Mouse (Mus musculus) adrenal gland, postnatal 4 days (tissue): Measurements from ENCODE around the gene Cd79a. TPM values are rescaled to one million over a fixed set of nuclear protein-coding genes. Genes with fewer than 3 reads are reported as not detected.

Source experiments
- DNase-seq, 2 experiments: peaks; one replicate each; pipeline ENCODE4 v3.0.0; 2021 to 2022; ENCODE audit warnings: low spot score in 2 of 2, mixed read lengths in 2 of 2
- long read RNA-seq, 2 experiments: library from polyadenylated mRNA; stranded (forward); transcript quantifications; one replicate each; pipeline ENCODE4 v2.0.0; 2021
- total RNA-seq, 2 experiments: library from RNA; stranded (reverse); gene quantifications; 2 replicates each; pipeline ENCODE4 v1.2.3; 2021

Gene Cd79a
- 1 to 10 TPM; 1.1 to 3.2 TPM for total RNA-seq
- long read RNA-seq, experiment 1, transcript Cd79a-201 (5 exons, 1,457 nt) = major isoform, 6 of 8 reads
- long read RNA-seq, experiment 1, partial matches to known transcripts = 2 of 8 reads
- long read RNA-seq, experiment 1, other reads (novel, unspliced or antisense) = 0 of 8 reads
- long read RNA-seq, experiment 2, partial matches to known transcripts = 1 of 6 reads
- long read RNA-seq, experiment 2, other reads (novel, unspliced or antisense) = 1 of 6 reads

DNA sequence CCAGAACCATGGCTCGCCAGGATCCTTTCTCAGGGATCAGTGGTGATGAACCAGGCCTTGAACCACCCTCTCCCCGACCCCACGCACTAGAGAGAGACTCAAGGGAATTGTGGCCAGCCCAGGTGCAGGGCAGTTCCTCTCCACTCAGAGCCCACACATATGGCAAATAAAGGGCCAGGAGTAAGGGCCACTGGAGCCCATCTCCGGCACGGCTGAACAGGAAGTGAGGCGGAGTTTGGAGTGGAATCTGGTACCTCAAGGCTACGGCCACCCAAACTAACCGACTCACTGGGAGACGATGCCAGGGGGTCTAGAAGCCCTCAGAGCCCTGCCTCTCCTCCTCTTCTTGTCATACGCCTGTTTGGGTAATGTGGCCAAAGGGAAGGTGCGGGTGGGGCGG lies at the start of gene Cd79a:
Cd79a (plus strand) TSS at position 158 of the 400 bp plus-strand sequence.
- no peak for DNase-seq

DNA sequence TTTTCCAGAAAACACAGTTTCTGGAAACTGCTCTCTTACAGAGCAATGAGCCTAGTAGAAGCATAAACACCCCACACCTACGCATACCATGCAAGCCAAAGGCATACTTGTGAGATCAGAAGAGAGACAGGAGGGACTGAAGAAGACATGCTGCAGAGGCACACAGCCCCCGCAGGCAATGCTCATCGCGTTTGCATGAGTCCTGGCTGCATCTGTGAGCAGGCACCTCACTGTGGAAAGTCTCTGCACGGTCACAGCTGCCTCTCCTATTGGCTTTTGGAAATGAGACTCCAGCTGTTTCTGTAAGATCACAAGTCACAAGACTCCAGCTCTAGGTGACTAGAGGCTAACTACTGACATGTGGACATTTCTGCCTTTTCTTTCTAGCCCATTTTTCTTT lies 47.0 kb upstream of the Cd79a start:
- DNase-seq = no peak

DNA sequence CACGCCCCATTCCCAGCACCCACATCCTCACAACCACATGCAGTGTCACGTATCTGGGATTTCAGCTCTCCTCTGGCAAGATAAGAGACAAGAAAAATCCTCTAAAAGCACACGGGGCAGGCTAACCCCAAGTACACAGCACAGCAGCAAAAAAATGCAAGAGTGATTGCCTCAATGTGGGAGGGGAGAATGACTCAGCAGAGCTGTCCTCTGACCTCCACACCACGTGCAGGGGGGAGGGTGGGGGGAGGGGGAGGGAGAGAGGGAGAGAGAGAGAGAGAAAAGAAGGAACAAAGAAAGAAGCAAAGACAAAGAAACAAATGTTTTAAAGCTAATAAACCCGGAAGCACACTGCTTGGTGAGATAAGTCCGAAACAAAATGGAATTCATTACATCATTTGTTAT lies 46.3 kb upstream of the Cd79a start:
- DNase-seq = no peak

DNA sequence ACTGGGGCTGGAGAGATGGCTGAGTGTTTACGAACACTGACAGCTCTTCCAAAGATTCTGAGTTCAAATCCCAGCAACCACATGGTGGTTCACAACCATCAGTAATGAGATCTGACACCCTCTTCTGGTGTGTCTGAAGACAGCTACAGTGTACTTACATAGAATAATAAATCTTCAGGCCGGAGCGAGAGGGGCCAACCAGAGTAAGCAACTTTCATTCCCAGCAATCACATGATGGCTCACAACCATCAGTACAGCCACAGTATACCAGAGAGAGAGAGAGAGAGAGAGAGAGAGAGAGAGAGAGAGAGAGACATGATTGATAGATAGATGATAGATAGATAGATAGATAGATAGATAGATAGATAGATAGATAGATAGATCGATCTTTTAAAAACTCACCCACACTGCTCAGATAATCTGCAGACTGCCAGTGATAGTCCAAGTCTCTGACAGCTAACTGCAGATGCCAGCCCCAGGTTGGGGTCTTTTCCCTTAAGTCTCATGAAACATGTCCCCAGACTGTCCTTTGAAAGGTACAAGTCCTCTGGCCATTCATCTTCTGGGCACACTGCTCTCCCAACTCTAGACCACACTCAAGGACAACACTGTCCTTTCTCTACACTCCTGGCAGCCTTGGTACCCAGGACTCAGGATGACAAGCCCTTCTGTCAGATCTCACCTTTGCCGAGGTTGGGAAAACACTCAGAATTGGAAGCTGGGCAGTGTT lies 45.4 kb upstream of the Cd79a start:
- no peak for DNase-seq

DNA sequence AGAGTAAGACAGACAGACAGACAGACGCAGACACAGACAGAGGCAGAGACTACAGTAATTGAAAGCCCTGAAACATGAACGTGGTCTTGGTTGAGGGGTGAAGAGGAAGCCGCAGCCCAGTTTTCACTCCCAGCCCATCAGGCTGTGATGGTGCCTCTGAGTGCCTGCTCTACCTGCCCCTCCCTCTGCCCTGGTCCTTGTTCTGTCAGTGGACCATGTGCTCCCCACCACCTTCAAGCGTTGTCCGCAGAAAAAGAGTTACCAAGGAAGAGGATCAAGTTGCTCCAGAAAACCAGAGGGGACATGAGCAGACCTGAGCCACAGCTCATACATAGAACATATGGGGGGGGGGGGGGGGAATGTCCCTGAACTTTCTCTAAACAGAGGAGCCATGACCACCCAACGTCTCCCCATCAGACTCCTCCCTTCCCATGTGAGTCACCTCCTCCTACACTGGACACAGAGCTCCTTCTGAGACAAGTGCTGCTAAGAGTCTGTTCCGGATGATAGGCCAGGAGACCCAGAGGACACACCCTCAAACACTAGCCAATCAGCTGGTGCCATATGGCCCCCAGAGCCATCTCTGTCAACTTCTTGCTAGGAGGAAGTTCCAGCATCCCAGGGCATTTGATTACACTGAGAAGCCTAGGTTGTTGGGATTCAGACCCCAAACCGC lies 44.5 kb upstream of the Cd79a start:
- no peak for DNase-seq

DNA sequence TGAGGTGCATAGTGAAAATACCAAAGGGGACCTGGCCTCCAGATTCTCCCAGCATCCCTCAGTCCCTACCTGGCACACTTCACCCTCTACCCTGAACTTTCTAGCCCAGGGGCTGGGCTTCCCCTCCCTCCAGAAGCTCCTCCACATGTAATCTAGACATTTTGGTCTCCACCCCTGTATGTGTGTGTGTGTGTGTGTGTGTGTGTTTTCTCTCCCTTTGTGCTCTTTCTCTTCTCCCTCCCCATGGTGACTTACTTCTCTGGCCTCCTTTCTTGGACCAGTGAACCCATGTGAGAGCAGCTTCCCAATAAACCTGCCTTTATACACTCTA lies 44.0 kb upstream of the Cd79a start:
- DNase-seq = no peak

DNA sequence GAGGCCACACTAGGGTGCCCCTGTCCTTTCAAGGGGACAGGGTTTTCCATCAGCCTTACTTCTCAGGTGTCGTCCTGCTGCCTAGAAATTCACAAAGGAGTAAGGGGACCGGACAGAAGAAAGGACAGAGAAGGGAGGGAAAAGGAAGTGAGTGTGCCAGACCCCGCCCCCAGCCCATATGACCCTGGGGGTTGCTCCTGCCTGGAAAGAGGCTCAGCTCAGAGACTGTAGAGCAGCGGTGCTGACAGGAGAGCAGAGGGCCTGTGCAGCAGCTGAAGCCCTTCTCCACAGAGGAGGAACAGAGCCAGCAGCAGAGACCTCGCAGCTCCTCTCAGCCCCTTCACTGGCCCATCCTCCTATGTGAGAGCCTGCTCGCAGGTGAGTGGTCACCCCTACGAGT lies 43.5 kb upstream of the Cd79a start:
- no peak for DNase-seq

DNA sequence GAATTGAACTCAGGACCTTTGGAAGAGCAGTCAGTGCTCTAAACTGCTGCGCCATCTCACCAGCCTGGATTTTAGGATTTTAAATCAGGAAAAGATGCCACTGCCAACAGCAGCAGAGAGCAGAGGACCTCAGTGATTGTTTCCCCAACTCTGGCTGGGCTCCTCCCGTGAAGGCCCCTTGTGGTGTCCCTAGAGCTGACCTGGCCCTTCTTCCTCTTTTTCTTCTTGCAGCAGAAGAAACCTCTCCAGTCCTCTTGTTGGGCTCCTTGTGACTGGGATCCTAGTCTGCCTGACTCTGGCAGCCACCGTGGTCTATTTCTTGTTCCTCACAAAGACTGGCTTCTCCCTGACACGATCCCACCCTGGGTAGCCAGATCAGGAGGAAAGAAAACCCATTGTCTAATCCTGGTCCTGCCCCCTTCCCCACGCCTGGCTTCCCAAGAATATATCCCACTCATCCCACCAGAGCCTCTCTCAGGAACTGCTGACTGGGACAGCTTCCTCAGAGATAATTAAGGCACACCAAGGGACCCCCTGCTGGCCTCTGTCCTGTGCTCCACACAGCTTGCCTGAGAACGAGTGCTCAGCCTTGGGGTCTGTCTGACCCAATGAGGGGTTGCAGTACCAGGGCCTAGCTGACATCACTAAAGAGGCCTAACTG lies 40.6 kb upstream of the Cd79a start:
- no peak for DNase-seq

DNA sequence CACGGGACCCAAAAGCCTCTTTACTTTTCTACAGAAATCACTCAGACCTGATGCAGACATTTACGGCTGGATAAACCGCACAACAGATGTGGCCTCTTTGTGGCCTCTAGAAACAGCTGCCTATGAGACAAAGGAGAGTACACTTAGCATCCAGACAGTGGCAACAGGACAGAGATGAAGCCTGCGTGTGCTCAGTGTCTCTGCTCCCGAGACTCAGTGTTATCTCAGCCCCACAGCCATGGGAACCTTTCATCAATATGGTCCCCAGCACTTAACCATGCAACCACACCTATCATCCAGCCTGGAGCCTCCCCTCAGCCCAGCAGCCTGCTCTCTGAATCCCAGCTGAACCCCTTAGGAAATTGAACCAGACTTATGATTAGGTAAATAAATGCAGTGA lies 37.9 kb upstream of the Cd79a start:
- no peak for DNase-seq

DNA sequence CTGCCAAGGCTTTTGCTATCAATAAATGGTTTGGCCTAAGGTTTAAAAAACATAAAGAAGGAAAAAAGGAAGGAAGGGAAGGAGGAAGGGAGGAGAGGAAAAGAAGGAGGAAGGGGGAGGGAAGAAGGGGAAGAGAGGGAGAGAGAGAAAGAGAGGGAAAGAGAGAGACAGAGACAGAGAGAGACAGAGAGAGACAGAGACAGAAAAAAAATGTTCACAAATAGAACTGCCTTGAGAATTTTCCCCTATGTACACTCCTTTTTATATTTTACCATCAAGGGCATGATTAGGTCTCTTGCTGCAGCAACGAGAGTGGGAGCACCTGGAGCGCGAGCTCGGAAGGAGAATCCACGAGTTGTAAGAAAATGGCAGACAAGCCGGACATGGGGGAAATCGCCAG lies 35.3 kb upstream of the Cd79a start, which contains the start of gene Gm9844:
Gm9844 (plus strand) TSS at position 301 of the 400 bp plus-strand sequence.
- DNase-seq = no peak

DNA sequence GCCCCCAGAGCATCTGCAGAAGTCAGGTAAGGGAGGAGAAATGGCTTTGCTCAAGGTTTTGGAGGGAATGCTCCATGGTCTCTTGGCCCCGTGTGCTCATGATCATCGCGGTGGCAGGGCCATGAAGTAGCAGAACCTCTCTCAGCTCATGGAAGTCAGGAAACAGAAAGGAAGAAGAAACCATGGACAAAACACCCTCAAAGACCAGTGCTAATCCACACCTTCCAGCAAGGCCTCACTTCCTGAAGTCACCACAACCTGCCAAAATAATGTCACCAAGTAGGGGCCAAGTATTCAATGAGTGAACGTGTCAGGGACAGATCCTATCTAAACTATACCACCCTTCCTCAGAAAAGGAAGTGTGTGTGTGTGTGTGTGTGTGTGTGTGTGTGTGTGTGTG lies 34.3 kb upstream of the Cd79a start:
- DNase-seq = no peak

DNA sequence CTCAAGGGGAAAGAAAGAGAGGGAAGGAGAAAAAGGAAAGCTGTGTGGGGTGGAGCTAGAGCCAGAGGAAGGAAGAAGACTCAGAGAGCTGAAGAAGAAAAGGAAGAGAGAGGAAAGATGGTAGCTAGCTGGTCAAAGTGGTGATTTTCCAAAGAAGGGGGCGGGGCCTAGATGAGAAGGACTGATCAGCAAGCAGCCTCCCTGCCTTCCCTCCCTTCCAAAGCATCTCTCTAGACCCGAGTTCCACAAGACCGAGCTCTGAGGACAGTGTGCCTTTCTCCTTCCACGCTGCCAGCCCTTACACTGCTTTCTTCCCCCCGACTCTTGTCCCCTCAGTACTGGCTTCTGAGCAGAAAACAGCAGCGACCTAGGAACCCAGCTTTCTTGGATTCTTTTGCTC lies 33.0 kb upstream of the Cd79a start:
- no peak for DNase-seq

DNA sequence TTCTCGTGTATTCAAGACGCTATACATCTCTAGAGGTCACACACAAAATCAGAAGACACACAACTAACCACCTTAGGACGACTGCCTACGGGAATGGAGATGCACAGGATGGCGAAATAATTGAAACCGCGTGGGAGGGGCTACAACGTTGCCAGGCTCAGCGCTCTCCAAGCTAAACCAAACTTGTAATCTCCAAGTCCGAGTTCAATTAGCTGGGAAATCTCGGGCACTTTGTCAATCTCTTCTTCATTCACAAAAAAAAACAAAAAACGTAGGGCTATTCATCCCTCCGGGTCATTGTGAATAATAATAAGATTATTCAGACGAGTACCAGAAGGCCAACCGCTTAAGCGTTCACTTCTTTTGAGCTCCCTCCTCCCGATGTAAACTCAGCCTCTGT lies 28.1 kb upstream of the Cd79a start:
- DNase-seq = no peak

DNA sequence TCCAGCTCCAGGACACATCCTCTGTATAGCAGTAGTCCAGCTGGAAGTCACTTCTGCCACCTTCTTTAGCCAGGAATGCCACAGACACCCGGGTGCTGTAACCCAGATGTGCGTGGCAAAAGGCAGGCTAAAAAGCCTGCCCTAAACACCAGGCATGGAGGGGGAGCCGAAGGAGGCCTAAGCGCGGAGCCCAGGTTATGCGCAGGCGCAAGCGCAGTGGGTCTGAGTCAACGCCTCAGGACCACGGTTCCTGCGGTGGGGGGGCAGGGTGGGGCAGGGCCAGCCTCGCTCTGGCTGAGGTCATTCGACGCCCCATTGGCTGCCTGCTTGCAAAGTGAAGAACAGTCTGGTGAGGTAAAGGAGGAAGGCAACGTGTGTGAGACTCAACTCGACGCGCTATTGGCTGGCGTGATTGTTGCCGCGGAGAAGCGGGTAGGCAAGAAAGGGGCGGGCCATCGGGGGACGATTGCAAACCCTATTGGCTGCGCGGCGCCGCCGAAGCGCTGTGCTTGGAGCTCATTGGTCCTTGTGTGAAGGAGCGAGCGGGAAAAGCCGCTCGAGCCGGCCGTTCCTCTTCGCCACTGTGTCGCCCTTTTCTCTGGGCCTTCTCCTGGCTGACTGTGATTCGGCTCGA lies 27.5 kb upstream of the Cd79a start, which contains the start of the genes Lypd4 and Dmrtc2:
Lypd4 (minus strand) TSS at position 410 of the 634 bp plus-strand sequence.
Dmrtc2 (plus strand) TSS at position 526 of the 634 bp plus-strand sequence.
- no peak for DNase-seq

DNA sequence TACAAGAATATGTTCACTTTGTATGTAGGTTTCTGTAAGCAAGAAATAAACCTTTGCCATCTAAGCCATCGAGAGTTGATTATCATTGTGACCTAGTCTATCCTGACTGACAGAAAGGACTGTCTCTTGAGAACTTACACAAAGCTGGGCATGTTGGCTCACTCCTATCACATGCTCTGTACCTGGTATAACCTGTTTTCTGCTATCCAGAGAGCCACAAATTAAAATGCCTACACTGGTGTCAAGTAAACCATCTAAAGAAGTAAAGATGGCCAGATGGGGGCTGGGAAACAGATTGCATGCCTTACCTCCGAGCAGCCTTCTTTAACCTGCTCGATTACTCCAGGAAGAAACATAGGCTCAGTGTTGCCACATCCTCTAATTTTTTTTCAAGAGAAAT lies 19.6 kb upstream of the Cd79a start:
- DNase-seq = no peak

DNA sequence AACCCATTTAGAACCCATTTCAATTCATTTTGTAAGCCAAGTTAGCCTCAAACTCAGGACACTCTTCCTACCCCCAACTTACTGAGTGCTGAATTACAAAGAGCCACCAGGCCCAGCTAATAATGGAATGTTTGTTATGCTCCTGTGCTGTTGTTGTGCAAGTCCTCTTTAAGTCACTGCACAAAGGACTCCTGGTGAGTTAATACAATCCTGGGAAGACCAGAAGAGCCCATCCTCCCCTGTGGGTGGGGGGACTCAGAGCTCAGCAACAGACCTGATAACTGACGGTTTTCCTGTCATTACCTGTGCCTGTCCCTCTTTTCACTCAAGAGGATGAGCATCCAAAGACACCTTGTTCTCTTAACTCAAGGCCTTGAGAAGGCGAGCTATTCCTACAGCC lies 17.6 kb upstream of the Cd79a start:
- DNase-seq = no peak

DNA sequence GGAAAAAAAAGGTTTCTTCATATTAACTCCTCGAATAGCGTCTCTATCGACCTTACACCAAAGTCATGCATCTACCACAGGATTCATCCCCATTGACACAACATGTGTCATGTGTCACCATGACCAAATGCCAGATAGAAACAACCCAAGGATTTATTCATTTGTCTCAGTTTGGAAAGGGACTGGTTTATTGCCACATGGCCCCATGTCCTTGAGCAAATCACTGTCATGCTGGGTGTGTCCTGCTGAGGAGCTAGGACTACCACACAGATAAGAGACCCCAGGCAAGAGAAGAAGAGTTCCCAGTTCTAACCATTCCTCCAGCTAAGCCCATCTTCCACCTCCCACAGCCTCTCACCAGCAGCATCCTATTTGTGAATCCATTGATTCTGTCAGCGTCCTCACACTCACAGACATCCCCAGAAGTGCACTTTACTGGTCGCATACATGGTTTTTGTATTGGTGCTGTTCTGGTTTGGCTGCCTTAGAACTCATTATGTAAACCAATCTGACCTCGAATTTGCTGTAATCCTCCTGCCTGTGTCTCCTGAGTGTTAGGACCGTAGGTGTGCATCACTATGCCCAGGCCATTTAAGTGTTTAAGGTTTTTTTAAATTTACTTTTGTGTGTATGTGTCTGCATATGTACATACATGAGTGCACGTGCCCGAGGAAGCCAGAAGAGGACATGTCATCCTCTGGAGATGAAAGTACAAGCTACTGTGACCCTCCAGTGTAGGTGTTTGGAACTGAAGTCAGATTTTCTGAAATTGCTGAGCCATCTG lies 14.6 kb upstream of the Cd79a start:
- DNase-seq = no peak

DNA sequence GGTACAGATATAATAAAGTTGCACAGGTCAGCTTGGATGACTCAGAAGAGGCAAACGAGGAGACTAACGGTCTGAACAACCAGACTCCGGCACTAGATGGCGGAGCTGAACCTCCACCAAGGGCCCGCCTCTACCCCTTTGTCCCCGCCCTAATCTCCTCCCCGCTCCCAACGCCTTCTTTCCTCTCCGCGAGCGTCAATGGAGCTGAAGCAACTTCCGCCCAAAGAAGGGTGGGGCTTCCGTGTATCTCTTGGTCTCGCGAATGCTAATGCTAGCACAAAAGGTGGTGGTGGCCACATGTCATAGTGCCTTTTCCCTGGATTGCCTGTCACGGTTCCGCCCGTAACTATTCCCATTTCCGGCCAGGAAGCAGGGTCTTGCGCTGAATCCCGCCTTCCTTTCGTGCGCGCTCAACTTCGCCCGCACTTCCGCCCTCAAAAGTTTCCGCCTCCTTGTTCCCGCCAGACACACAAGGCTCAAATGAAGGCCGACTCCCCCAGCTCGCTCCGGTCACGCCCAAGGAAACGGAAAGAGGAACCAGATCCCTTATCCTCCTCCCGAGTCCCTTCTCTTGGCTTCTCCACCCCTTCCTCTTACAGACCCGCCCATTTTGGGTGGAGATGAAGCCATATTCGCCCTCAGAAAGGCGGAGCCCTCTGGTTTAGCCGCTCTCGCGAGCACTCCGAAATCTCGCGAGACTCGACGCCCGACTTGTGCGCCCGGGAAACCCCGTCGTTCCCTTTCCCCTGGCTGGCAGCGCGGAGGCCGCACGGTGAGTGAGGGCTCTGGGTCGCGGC lies 13.1 kb upstream of the Cd79a start, which contains the start of gene Rps19:
Rps19 (plus strand) TSS at position 476 of the 797 bp plus-strand sequence.
- peak; percentile 95 to 96 for DNase-seq

DNA sequence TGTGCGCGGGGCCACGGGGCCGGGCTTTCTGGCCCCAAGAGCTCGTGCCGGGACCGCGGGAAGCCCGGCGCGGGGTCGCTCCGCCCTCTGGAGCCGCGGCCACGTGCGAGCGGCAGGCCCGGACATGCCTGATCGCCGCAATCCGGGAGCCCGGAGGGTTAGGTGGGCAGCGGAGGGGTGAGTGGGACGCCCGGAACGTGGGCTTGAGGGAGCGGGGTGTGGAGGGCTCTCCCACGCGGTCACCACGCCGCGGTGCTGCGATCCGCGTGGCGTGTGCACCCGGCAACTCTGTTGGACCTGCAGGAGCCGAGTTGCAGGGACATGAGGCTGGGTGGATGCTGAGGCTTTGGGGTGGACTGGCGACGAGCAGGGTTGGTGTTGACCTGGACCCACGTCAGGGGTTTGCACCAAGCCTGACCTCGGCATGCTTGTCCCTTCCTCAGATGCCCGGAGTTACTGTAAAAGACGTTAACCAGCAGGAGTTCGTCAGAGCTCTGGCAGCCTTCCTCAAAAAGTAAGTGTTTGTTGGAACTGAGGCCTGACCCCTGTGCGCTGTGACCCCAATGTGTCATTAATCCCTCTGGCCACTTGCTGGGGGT lies 12.4 kb upstream of the Cd79a start:
- no peak for DNase-seq
